Mouse (Mus musculus): ENCODE data around the gene Podnl1. TPM values are rescaled to one million over a fixed set of nuclear protein-coding genes. Genes with fewer than 3 reads are reported as not detected.

Podnl1 gene
- polyA plus RNA-seq, 1 experiment from 2014 or later, result 2.2 TPM

GRCm38 (mm10) chr8:84173861-84174260 is 48.1 kb downstream of the Podnl1 start:
- Histone ChIP-seq H3K27me3 (no peaks in the 10 kb centered on the region), H3K4me3 (no peak overlapping the region), H3K9me3 (no peaks in the 10 kb centered on the region), H3K4me1 (peaks cover 13% of the 10 kb centered on the region), H3K9ac (no peak overlapping the region), H3K4me2 (no peak overlapping the region), H3K36me3 (peaks cover 45% of the 10 kb centered on the region), H3K27ac (no peak overlapping the region)
- WGBS, result 79% methylated on average over 6 of the region's 6 CpGs
- ATAC-seq (ENCODE audit: insufficient number of reproducible peaks, low FRiP score, low TSS enrichment, low read depth), result no peak

GRCm38 (mm10) chr8:84176560-84176959 is 50.8 kb downstream of the Podnl1 start:
- no peak overlapping the region for H3K9ac ChIP-seq
- ATAC-seq (ENCODE audit: insufficient number of reproducible peaks, low FRiP score, low TSS enrichment, low read depth), result no peak
- WGBS, result 18% methylated on average over 3 of the region's 3 CpGs
- no peak overlapping the region for H3K4me2 ChIP-seq
- peaks cover 37% of the 10 kb centered on the region for H3K4me1 ChIP-seq
- H3K27me3 ChIP-seq, result no peaks in the 10 kb centered on the region
- H3K9me3 ChIP-seq, result no peaks in the 10 kb centered on the region
- no peak overlapping the region for H3K4me3 ChIP-seq
- H3K36me3 ChIP-seq, result peaks cover 37% of the 10 kb centered on the region
- 0 out of 2 replicates have a peak overlapping the region, but pooled peaks have one; percentile 4 for H3K27ac ChIP-seq

GRCm38 (mm10) chr8:84177405-84177804 is 51.6 kb downstream of the Podnl1 start:
- Histone ChIP-seq H3K4me3 (no peak overlapping the region), H3K9ac (no peak overlapping the region), H3K36me3 (peaks cover 29% of the 10 kb centered on the region), H3K9me3 (no peaks in the 10 kb centered on the region), H3K4me1 (peaks cover 40% of the 10 kb centered on the region), H3K27me3 (no peaks in the 10 kb centered on the region), H3K27ac (no peak overlapping the region), H3K4me2 (no peak overlapping the region)
- no peak for ATAC-seq (ENCODE audit: insufficient number of reproducible peaks, low FRiP score, low TSS enrichment, low read depth)
- WGBS, result 87% methylated on average over 3 of the region's 3 CpGs

- H3K4me2 ChIP-seq, result no peak overlapping the region
- peaks cover 17% of the 10 kb centered on the region for H3K36me3 ChIP-seq
- H3K27me3 ChIP-seq, result no peaks in the 10 kb centered on the region
- peaks cover 48% of the 10 kb centered on the region for H3K4me1 ChIP-seq
- H3K9ac ChIP-seq, result no peak overlapping the region
- H3K9me3 ChIP-seq, result no peaks in the 10 kb centered on the region
- no peak overlapping the region for H3K27ac ChIP-seq
- H3K4me3 ChIP-seq, result no peak overlapping the region
- 73% methylated on average over 8 of the region's 8 CpGs for WGBS
- no peak for ATAC-seq (ENCODE audit: insufficient number of reproducible peaks, low FRiP score, low TSS enrichment, low read depth)
Measured at GRCm38 (mm10) chr8:84178592-84178991, 52.8 kb downstream of the Podnl1 start.

GRCm38 (mm10) chr8:84179946-84180345 is 54.2 kb downstream of the Podnl1 start:
- Histone ChIP-seq H3K4me1 (peaks cover 60% of the 10 kb centered on the region), H3K9ac (peak overlapping the region; percentile 4; the same call in 1 of the 2 replicates), H3K27me3 (no peaks in the 10 kb centered on the region), H3K36me3 (peaks cover 9% of the 10 kb centered on the region; the same call in 1 of the 2 replicates), H3K4me3 (peak overlapping the region; percentile 20; the same call in 1 of the 2 replicates), H3K4me2 (peak overlapping the region; percentile 46), H3K9me3 (no peaks in the 10 kb centered on the region), H3K27ac (peak overlapping the region; percentile 1; the same call in 1 of the 2 replicates)
- ATAC-seq (ENCODE audit: insufficient number of reproducible peaks, low FRiP score, low TSS enrichment, low read depth), result no peak
- WGBS, result 17% methylated on average over 4 of the region's 4 CpGs

GRCm38 (mm10) chr8:84180530-84181190 is 54.9 kb downstream of the Podnl1 start:
- 2% methylated on average over 16 of the region's 16 CpGs for WGBS
- Histone ChIP-seq H3K27ac (0 out of 2 replicates have a peak overlapping the region, but pooled peaks have one; percentile 40), H3K4me3 (peak overlapping the region; percentile 20), H3K9me3 (no peaks in the 10 kb centered on the region), H3K27me3 (no peaks in the 10 kb centered on the region), H3K4me1 (peaks cover 61% of the 10 kb centered on the region), H3K36me3 (0 out of 2 replicates have a peak, but pooled peaks cover 4% of the 10 kb centered on the region), H3K4me2 (peak overlapping the region; percentile 46), H3K9ac (peak overlapping the region; percentile 4; the same call in 1 of the 2 replicates)
- peak; percentile 42 for ATAC-seq (ENCODE audit: insufficient number of reproducible peaks, low FRiP score, low TSS enrichment, low read depth)

MicroRNAs encoded within 50 kb of the gene (microRNA counts, 519-probe panel; counts per million panel counts)
- microRNA mmu-miR-181c, result 2,767 counts per million, percentile 61 among the panel's probes with 10 or more counts
- 2,056 counts per million, percentile 36 among the panel's probes with 10 or more counts for microRNA mmu-miR-709

Small RNA genes within 50 kb of the gene (microRNA-seq; reads per million reads assigned to microRNA genes)
- gene Gm25110 (not detected), gene Mir181c (5,275 reads per million, percentile 91 among the genes with 10 or more reads in this experiment), gene Mir181d (3,747 reads per million, percentile 86 among the genes with 10 or more reads in this experiment), gene Mir709 (not detected)

Other genes with a start within 250 kb of the Podnl1 start
- 17.2 and 23.5 TPM in 2 replicates for gene Adgrl1, start 225.9 kb upstream of the Podnl1 start, polyA plus RNA-seq (2015; fragmentation: Nextera tagmentation; extraction: Ambion mirVana)
- gene Gm10644, start 170.8 kb upstream of the Podnl1 start, polyA plus RNA-seq (2015; fragmentation: Nextera tagmentation; extraction: Ambion mirVana), result 0.35 and 0.37 TPM in 2 replicates
- gene Asf1b, start 170.5 kb upstream of the Podnl1 start, polyA plus RNA-seq (2015; fragmentation: Nextera tagmentation; extraction: Ambion mirVana), result 55.8 and 62.5 TPM in 2 replicates
- 171 and 227 TPM in 2 replicates for gene Prkaca, start 153.0 kb upstream of the Podnl1 start, polyA plus RNA-seq (2015; fragmentation: Nextera tagmentation; extraction: Ambion mirVana)
- 8.8 and 10.6 TPM in 2 replicates for gene Samd1, start 128.3 kb upstream of the Podnl1 start, polyA plus RNA-seq (2015; fragmentation: Nextera tagmentation; extraction: Ambion mirVana)
- 0.58 and 1.00 TPM in 2 replicates for gene 1700067K01Rik, start 124.5 kb upstream of the Podnl1 start, polyA plus RNA-seq (2015; fragmentation: Nextera tagmentation; extraction: Ambion mirVana)
- gene 2210011C24Rik, start 113.8 kb upstream of the Podnl1 start, polyA plus RNA-seq (2015; fragmentation: Nextera tagmentation; extraction: Ambion mirVana), result 0.27 and 0.71 TPM in 2 replicates
- 5.4 and 5.5 TPM in 2 replicates for gene Palm3, start 104.5 kb upstream of the Podnl1 start, polyA plus RNA-seq (2015; fragmentation: Nextera tagmentation; extraction: Ambion mirVana)
- 1.7 and 2.2 TPM in 2 replicates for gene Il27ra, start 83.4 kb upstream of the Podnl1 start, polyA plus RNA-seq (2015; fragmentation: Nextera tagmentation; extraction: Ambion mirVana)
- gene Rln3, start 81.0 kb upstream of the Podnl1 start, polyA plus RNA-seq (2015; fragmentation: Nextera tagmentation; extraction: Ambion mirVana), result not detected in 2 replicates
- gene Gm10643, start 60.9 kb upstream of the Podnl1 start, polyA plus RNA-seq (2015; fragmentation: Nextera tagmentation; extraction: Ambion mirVana), result 1.0 and 1.4 TPM in 2 replicates
- gene Rfx1, start 59.2 kb upstream of the Podnl1 start, polyA plus RNA-seq (2015; fragmentation: Nextera tagmentation; extraction: Ambion mirVana), result 8.0 and 8.5 TPM in 2 replicates
- 6.8 and 8.7 TPM in 2 replicates for gene Dcaf15, start 21.2 kb upstream of the Podnl1 start, polyA plus RNA-seq (2015; fragmentation: Nextera tagmentation; extraction: Ambion mirVana)
- 28.5 and 29.2 TPM in 2 replicates for gene Cc2d1a, start 21.9 kb downstream of the Podnl1 start, polyA plus RNA-seq (2015; fragmentation: Nextera tagmentation; extraction: Ambion mirVana)
- 1.1 and 1.3 TPM in 2 replicates for gene 4930432K21Rik, start 22.0 kb downstream of the Podnl1 start, polyA plus RNA-seq (2015; fragmentation: Nextera tagmentation; extraction: Ambion mirVana)
- 1.8 and 3.0 TPM in 2 replicates for gene Nanos3, start 59.2 kb downstream of the Podnl1 start, polyA plus RNA-seq (2015; fragmentation: Nextera tagmentation; extraction: Ambion mirVana)
- gene Zswim4, start 111.1 kb downstream of the Podnl1 start, polyA plus RNA-seq (2015; fragmentation: Nextera tagmentation; extraction: Ambion mirVana), result 13.5 and 15.1 TPM in 2 replicates
- gene D8Ertd738e, start 123.7 kb downstream of the Podnl1 start, polyA plus RNA-seq (2015; fragmentation: Nextera tagmentation; extraction: Ambion mirVana), result 309 and 325 TPM in 2 replicates
- gene Mri1, start 131.3 kb downstream of the Podnl1 start, polyA plus RNA-seq (2015; fragmentation: Nextera tagmentation; extraction: Ambion mirVana), result 62.0 and 65.5 TPM in 2 replicates
- gene Ccdc130, start 144.4 kb downstream of the Podnl1 start, polyA plus RNA-seq (2015; fragmentation: Nextera tagmentation; extraction: Ambion mirVana), result 18.8 and 20.6 TPM in 2 replicates

All from limb, embryonic 15.5 days (tissue).